Mouse (Mus musculus): ENCODE data around the gene Adora3. TPM values are rescaled to one million over a fixed set of nuclear protein-coding genes. Genes with fewer than 3 reads are reported as not detected.
A peak's percentile ranks its signal among the peaks of the same experiment; 100 is the strongest.

The Adora3 gene
- total RNA-seq, 1 experiment from 2014 or later: not detected

- DNase-seq: no peak
Measured at GRCm38 (mm10) chr3:105933926-105934325, 63.3 kb downstream of the Adora3 start.

DNA sequence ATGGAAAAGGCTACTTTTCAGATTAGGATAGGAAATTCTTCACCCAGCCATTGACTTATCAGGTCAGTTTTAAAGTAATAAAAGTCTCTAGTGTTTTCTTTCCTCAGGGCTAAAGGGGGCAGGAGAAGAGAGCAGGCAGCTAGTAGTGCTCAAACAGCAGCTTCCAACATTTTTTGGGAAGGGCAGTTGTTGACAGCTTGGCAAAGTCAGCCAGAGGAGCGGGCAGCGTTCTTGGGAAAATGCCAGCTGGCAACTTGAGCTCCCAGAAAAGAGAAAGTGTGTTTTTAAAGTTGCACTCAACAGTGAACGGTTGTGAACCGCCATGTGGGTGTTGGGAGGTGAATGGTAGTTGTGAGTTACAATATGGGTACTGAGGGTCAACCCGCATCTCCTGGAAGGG lies 64.4 kb downstream of the Adora3 start:
- DNase-seq: peak; percentile 68

DNA sequence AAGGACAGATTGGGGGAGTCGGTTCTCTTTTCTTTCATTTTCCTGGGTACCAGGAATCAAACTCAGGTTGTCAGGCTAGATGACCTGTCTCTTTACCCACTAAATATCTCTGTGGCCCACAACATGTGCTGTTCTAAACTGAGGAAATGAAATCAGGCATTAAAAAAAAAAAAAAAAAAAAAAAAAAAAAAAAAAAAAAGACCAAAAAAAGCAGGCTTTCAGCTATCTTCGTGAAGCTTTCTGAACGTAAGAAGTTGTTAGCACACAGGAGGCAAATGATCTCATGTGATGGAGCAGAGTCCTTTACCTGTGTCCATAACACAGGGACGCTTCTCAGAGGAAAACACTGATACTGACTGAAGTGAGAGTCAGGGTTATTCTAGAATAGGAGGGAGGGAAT lies 65.5 kb downstream of the Adora3 start:
- DNase-seq: no peak

GRCm38 (mm10) chr3:105951348-105951747 lies 80.7 kb downstream of the Adora3 start:
- no peak for DNase-seq

GRCm38 (mm10) chr3:105957235-105957634 lies 86.6 kb downstream of the Adora3 start:
- no peak for DNase-seq

GRCm38 (mm10) chr3:105958204-105958603 lies 87.5 kb downstream of the Adora3 start:
- no peak for DNase-seq

Other genes starting within 250 kb of the Adora3 start
- 18.5 and 22.0 TPM in 2 replicates for gene Ddx20, start 183.3 kb upstream of the Adora3 start, total RNA-seq (2021)
- gene Inka2, start 166.3 kb upstream of the Adora3 start, total RNA-seq (2021): 2.3 and 4.2 TPM in 2 replicates
- 172 and 200 TPM in 2 replicates for gene Rap1a, start 69.5 kb upstream of the Adora3 start, total RNA-seq (2021)
- not detected in 2 replicates for gene Tmigd3, start within 50 bp of the Adora3 start, total RNA-seq (2021)
- 0.49 and 0.57 TPM in 2 replicates for gene I830077J02Rik, start 61.8 kb downstream of the Adora3 start, total RNA-seq (2021)
- gene Wdr77, start 88.5 kb downstream of the Adora3 start, total RNA-seq (2021): 63.9 and 69.2 TPM in 2 replicates
- gene Atp5f1, start 89.2 kb downstream of the Adora3 start, total RNA-seq (2021): 328 and 344 TPM in 2 replicates
- 1.2 and 1.5 TPM in 2 replicates for gene Ovgp1, start 102.9 kb downstream of the Adora3 start, total RNA-seq (2021)
- not detected in 2 replicates for gene Pifo, start 143.8 kb downstream of the Adora3 start, total RNA-seq (2021)
- gene Chil5, start 162.0 kb downstream of the Adora3 start, total RNA-seq (2021): not detected in 2 replicates
- not detected in 2 replicates for gene Chia1, start 242.4 kb downstream of the Adora3 start, total RNA-seq (2021)

Measured in adrenal gland, postnatal 25 days (tissue).